Mouse (Mus musculus): ENCODE data around the gene Vpreb2. TPM values are rescaled to one million over a fixed set of nuclear protein-coding genes. Genes with fewer than 3 reads are reported as not detected.

Vpreb2 gene
- not detected in 2 replicates for polyA plus RNA-seq (2015; fragmentation: Nextera tagmentation; extraction: Ambion mirVana)

DNA sequence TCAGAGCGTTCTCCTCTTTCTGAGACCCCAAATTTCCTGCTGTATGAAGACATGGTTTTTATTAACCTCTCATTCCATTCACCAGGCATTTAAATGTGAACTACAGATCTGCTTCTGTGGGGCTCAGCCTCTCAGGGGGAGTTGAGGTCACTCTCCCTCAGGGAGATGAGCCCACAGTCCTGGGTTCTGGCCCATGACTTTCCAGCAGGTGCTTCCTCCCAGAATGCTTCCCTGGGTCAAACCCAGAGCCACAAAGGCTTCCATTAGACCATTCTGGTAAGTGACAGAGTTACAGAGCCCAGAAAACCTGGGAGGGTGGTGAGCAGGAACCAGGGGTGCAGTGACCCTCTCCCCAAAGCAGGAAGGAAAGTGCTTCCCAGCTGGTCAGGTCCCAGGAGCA, at the start of gene Vpreb2:
TSS of gene Vpreb2 (plus strand) at position 301 of the 400 bp plus-strand sequence.
- H3K4me2 ChIP-seq (ENCODE audit: low read depth, low read length), result no peak within 1 kb of the TSS
- H3K9ac ChIP-seq (ENCODE audit: low read length), result no peak within 1 kb of the TSS
- ATAC-seq (ENCODE audit: low read depth), result no peak

GRCm38 (mm10) chr16:17931906-17932460, 48.2 kb upstream of the Vpreb2 start:
- H3K27me3 ChIP-seq (ENCODE audit: control insufficient read depth, insufficient read depth, low read depth, low read length), result no peaks in the 10 kb centered on the region; the same call in none of the 2 replicates
- WGBS, result 74% methylated on average over 5 of the region's 5 CpGs
- H3K9me3 ChIP-seq (ENCODE audit: control insufficient read depth, low read length), result no peaks in the 10 kb centered on the region

More for the DNA sequence above, at the start of gene Vpreb2:
- H3K9me3 ChIP-seq (ENCODE audit: control insufficient read depth, low read length), result no peaks in the 10 kb centered on the region
- no peaks in the 10 kb centered on the region for H3K36me3 ChIP-seq (ENCODE audit: control insufficient read depth, insufficient read depth, low read length)
- no peak within 1 kb of the TSS for H3K4me3 ChIP-seq (ENCODE audit: low read length)
- WGBS, result 73% methylated on average over 1 of the region's 1 CpGs
- no peak within 1 kb of the TSS for H3K27ac ChIP-seq (ENCODE audit: low read length)
- H3K4me1 ChIP-seq (replicated peaks; ENCODE audit: control insufficient read depth, insufficient read depth, low read length), result no peaks in the 10 kb centered on the region
- no peaks in the 10 kb centered on the region for H3K27me3 ChIP-seq (ENCODE audit: control insufficient read depth, insufficient read depth, low read depth, low read length)

DNA sequence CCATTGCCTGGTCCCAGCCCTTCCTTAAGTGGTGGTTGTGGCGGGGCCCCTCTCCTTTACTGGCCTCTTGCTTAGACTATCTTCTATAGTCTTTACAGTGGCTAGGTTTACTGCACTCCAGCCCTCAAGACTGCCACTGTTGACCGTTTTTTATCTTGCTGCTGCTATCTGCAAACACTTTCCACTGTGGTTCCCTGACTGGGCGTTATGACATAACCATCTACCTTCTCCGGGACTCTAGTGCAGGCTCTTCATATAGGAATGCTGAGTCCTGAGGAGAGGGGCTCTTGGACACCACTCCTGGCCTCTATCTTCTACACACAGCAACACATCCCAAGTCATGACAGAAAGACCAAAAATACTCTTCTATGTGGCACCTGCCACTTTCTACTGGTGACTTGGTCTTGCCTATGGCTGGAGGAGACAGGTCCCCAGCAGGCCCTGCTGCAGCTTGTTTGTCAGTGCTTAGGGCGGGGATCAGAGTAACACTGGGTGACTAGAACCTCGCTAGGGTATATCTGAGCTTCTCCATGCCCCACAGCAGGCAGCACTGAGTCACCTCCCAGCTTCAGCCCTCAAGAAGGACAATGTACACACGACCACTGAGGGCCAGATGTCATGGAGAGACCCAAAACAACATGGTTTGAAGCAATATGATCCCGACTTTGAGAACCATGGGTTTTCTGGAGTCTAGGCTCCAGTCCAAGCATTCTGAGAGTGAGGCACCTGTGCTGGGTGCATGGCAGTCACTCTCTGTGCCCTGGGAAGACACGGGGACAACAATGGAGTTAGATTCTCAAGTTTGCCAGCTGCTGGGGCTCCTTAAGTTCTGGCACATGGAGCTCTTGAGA, 46.4 kb upstream of the Vpreb2 start:
- no peaks in the 10 kb centered on the region; the same call in none of the 2 replicates for H3K27me3 ChIP-seq (ENCODE audit: control insufficient read depth, insufficient read depth, low read depth, low read length)
- peaks cover 4% of the 10 kb centered on the region; the same call in 1 of the 2 replicates for H3K4me1 ChIP-seq (replicated peaks; ENCODE audit: control insufficient read depth, insufficient read depth, low read length)
- no peak overlapping the region for H3K27ac ChIP-seq (ENCODE audit: low read length)
- no peak overlapping the region for H3K9ac ChIP-seq (ENCODE audit: low read length)
- WGBS, result 54% methylated on average over 9 of the region's 9 CpGs
- no peaks in the 10 kb centered on the region for H3K9me3 ChIP-seq (ENCODE audit: control insufficient read depth, low read length)
- no peak for ATAC-seq (ENCODE audit: low read depth)
- H3K36me3 ChIP-seq (ENCODE audit: control insufficient read depth, insufficient read depth, low read length), result no peaks in the 10 kb centered on the region
- H3K4me3 ChIP-seq (ENCODE audit: low read length), result no peak overlapping the region
- no peak overlapping the region for H3K4me2 ChIP-seq (ENCODE audit: low read depth, low read length)

More at GRCm38 (mm10) chr16:17931906-17932460, 48.2 kb upstream of the Vpreb2 start:
- H3K4me1 ChIP-seq (replicated peaks; ENCODE audit: control insufficient read depth, insufficient read depth, low read length), result no peaks in the 10 kb centered on the region; the same call in 1 of the 2 replicates
- no peak overlapping the region for H3K9ac ChIP-seq (ENCODE audit: low read length)
- no peak for ATAC-seq (ENCODE audit: low read depth)
- no peak overlapping the region for H3K4me3 ChIP-seq (ENCODE audit: low read length)
- no peaks in the 10 kb centered on the region for H3K36me3 ChIP-seq (ENCODE audit: control insufficient read depth, insufficient read depth, low read length)
- no peak overlapping the region for H3K4me2 ChIP-seq (ENCODE audit: low read depth, low read length)
- no peak overlapping the region for H3K27ac ChIP-seq (ENCODE audit: low read length)

DNA sequence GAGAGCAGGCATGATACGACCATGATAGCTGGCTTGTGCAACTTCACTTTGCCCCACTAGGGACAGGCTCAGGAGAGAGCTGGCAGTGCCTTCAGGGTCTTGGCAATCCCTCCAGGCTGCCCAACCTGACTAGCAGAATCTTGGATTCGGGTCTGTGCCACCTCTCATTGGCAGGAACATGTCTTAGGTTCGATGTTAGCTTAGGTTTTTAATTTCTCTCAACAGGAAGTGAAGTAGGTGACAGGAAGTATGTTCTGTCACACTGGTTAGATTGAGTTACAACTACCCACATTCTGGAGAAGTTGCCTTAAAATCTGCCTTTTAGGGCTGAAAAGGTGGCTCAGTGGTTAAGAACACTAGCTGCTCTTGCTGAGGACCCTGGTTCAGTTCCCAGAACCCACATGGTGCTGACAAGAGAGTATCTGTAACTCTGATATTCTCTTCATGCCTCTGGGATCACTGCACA, 45.8 kb upstream of the Vpreb2 start:
- Histone ChIP-seq H3K36me3 (ENCODE audit: control insufficient read depth, insufficient read depth, low read length) (no peaks in the 10 kb centered on the region), H3K4me2 (ENCODE audit: low read depth, low read length) (no peak overlapping the region), H3K9ac (ENCODE audit: low read length) (no peak overlapping the region), H3K27ac (ENCODE audit: low read length) (no peak overlapping the region), H3K4me3 (ENCODE audit: low read length) (no peak overlapping the region), H3K4me1 (replicated peaks; ENCODE audit: control insufficient read depth, insufficient read depth, low read length) (peaks cover 8% of the 10 kb centered on the region), H3K9me3 (ENCODE audit: control insufficient read depth, low read length) (no peaks in the 10 kb centered on the region), H3K27me3 (ENCODE audit: control insufficient read depth, insufficient read depth, low read depth, low read length) (no peaks in the 10 kb centered on the region; the same call in none of the 2 replicates)
- WGBS, result 40% methylated on average over 3 of the region's 3 CpGs
- no peak for ATAC-seq (ENCODE audit: low read depth)

DNA sequence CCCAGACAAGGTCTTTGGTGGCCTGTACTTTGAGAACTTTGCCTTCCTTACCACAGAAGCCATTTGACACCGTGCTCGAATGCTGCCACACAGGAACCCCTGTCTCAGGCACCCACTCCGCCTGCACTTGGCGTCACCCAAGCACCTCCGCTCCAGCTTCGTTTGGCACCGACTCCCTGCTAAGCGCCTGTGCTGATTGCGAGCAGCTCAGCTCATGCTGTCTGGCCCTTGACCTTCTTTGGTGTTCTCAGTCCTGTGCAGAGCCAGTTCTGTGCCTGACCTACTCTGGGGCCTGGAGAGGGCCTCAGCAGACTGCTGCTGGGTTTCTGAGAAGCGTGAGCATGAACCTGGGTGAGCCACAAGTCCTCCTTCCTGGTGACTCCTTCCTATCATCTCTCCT, 43.5 kb upstream of the Vpreb2 start:
- H3K27ac ChIP-seq (ENCODE audit: low read length), result no peak overlapping the region
- H3K9me3 ChIP-seq (ENCODE audit: control insufficient read depth, low read length), result no peaks in the 10 kb centered on the region
- H3K36me3 ChIP-seq (ENCODE audit: control insufficient read depth, insufficient read depth, low read length), result no peaks in the 10 kb centered on the region
- H3K27me3 ChIP-seq (ENCODE audit: control insufficient read depth, insufficient read depth, low read depth, low read length), result no peaks in the 10 kb centered on the region; the same call in none of the 2 replicates
- H3K4me1 ChIP-seq (replicated peaks; ENCODE audit: control insufficient read depth, insufficient read depth, low read length), result peaks cover 9% of the 10 kb centered on the region
- no peak overlapping the region for H3K4me3 ChIP-seq (ENCODE audit: low read length)
- ATAC-seq (ENCODE audit: low read depth), result no peak
- WGBS, result 75% methylated on average over 10 of the region's 10 CpGs
- no peak overlapping the region for H3K4me2 ChIP-seq (ENCODE audit: low read depth, low read length)
- no peak overlapping the region for H3K9ac ChIP-seq (ENCODE audit: low read length)

DNA sequence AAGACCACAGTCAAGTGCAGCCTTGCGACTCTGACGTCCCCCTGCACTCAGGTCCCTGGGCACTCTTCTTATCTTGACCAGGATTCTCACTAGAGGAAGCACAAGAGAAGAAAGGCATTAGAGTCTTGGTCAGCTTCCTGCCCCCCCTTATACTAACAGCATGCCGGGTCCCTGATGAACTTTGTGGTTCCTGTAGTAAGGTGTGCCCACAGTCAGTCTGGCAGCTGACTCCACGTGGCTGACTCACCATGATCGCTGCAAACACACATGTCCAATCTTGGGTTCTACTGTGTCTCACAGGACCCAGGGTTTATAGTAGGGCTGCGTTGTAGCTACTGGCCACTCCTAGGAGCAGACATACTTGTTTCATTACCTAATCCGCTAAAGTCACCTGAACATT, 42.0 kb upstream of the Vpreb2 start:
- H3K4me2 ChIP-seq (ENCODE audit: low read depth, low read length), result no peak overlapping the region
- no peak overlapping the region for H3K4me3 ChIP-seq (ENCODE audit: low read length)
- no peaks in the 10 kb centered on the region for H3K36me3 ChIP-seq (ENCODE audit: control insufficient read depth, insufficient read depth, low read length)
- H3K27ac ChIP-seq (ENCODE audit: low read length), result no peak overlapping the region
- no peak for ATAC-seq (ENCODE audit: low read depth)
- H3K9ac ChIP-seq (ENCODE audit: low read length), result no peak overlapping the region
- H3K9me3 ChIP-seq (ENCODE audit: control insufficient read depth, low read length), result no peaks in the 10 kb centered on the region
- peaks cover 9% of the 10 kb centered on the region for H3K4me1 ChIP-seq (replicated peaks; ENCODE audit: control insufficient read depth, insufficient read depth, low read length)
- WGBS, result 58% methylated on average over 7 of the region's 7 CpGs
- no peaks in the 10 kb centered on the region; the same call in none of the 2 replicates for H3K27me3 ChIP-seq (ENCODE audit: control insufficient read depth, insufficient read depth, low read depth, low read length)

GRCm38 (mm10) chr16:17938821-17939220, 41.4 kb upstream of the Vpreb2 start:
- peaks cover 9% of the 10 kb centered on the region for H3K4me1 ChIP-seq (replicated peaks; ENCODE audit: control insufficient read depth, insufficient read depth, low read length)
- peak; percentile 95 for ATAC-seq (ENCODE audit: low read depth)
- peak overlapping the region; percentile 43 for H3K27ac ChIP-seq (ENCODE audit: low read length)
- H3K9me3 ChIP-seq (ENCODE audit: control insufficient read depth, low read length), result no peaks in the 10 kb centered on the region
- 9% methylated on average over 7 of the region's 7 CpGs for WGBS
- H3K4me3 ChIP-seq (ENCODE audit: low read length), result no peak overlapping the region; the same call in 1 of the 2 replicates
- no peaks in the 10 kb centered on the region; the same call in none of the 2 replicates for H3K27me3 ChIP-seq (ENCODE audit: control insufficient read depth, insufficient read depth, low read depth, low read length)
- peak overlapping the region; percentile 2 for H3K4me2 ChIP-seq (ENCODE audit: low read depth, low read length)
- 0 out of 2 replicates have a peak overlapping the region, but pooled peaks have one; percentile 22 for H3K9ac ChIP-seq (ENCODE audit: low read length)
- no peaks in the 10 kb centered on the region for H3K36me3 ChIP-seq (ENCODE audit: control insufficient read depth, insufficient read depth, low read length)

- ATAC-seq (ENCODE audit: low read depth), result peak; percentile 72
- WGBS, result 22% methylated on average over 9 of the region's 9 CpGs
- H3K4me2 ChIP-seq (ENCODE audit: low read depth, low read length), result peak overlapping the region; percentile 2; the same call in 1 of the 2 replicates
These were observed 40.9 kb upstream of the Vpreb2 start for GRCm38 (mm10) chr16:17939255-17939751.

GRCm38 (mm10) chr16:17943466-17943865, 36.8 kb upstream of the Vpreb2 start:
- Histone ChIP-seq H3K27me3 (ENCODE audit: control insufficient read depth, insufficient read depth, low read depth, low read length) (no peaks in the 10 kb centered on the region), H3K9ac (ENCODE audit: low read length) (no peak overlapping the region), H3K36me3 (ENCODE audit: control insufficient read depth, insufficient read depth, low read length) (no peaks in the 10 kb centered on the region), H3K9me3 (ENCODE audit: control insufficient read depth, low read length) (no peaks in the 10 kb centered on the region), H3K4me1 (replicated peaks; ENCODE audit: control insufficient read depth, insufficient read depth, low read length) (peaks cover 9% of the 10 kb centered on the region), H3K4me3 (ENCODE audit: low read length) (no peak overlapping the region), H3K27ac (ENCODE audit: low read length) (no peak overlapping the region), H3K4me2 (ENCODE audit: low read depth, low read length) (no peak overlapping the region)
- ATAC-seq (ENCODE audit: low read depth), result no peak
- WGBS, result 60% methylated on average over 8 of the region's 8 CpGs

More at GRCm38 (mm10) chr16:17939255-17939751, 40.9 kb upstream of the Vpreb2 start:
- H3K27me3 ChIP-seq (ENCODE audit: control insufficient read depth, insufficient read depth, low read depth, low read length), result no peaks in the 10 kb centered on the region; the same call in none of the 2 replicates
- H3K36me3 ChIP-seq (ENCODE audit: control insufficient read depth, insufficient read depth, low read length), result no peaks in the 10 kb centered on the region
- H3K27ac ChIP-seq (ENCODE audit: low read length), result peak overlapping the region; percentile 43
- no peaks in the 10 kb centered on the region for H3K9me3 ChIP-seq (ENCODE audit: control insufficient read depth, low read length)
- peak overlapping the region; percentile 22; the same call in 1 of the 2 replicates for H3K9ac ChIP-seq (ENCODE audit: low read length)
- peaks cover 9% of the 10 kb centered on the region for H3K4me1 ChIP-seq (replicated peaks; ENCODE audit: control insufficient read depth, insufficient read depth, low read length)
- H3K4me3 ChIP-seq (ENCODE audit: low read length), result no peak overlapping the region; the same call in 1 of the 2 replicates
